Mouse (Mus musculus): ENCODE results near the gene Slc13a5.

The Slc13a5 gene

DNA sequence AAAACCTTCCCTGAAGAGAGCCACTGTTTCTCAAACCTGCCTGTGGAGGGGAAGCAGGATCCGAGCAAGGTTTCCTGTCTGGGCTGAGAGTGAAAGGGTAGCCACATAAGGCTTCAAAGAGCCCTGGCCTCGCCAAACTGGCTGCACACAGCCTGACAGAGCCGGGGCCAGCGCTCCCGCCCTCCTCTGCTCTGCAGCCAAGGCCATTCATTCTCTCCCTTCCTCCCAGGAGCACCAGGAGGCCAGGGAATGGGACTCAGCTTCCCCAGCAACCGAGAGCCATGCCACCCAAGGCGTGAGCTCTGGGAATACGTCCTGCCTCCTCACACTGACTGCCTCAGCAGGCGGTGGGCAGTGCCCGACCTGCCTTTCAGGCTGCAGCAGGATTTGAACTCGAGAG lies 1.5 kb downstream of the Slc13a5 start:
- DNase-seq (ENCODE audit: low read depth, low spot score), result no peak

DNA sequence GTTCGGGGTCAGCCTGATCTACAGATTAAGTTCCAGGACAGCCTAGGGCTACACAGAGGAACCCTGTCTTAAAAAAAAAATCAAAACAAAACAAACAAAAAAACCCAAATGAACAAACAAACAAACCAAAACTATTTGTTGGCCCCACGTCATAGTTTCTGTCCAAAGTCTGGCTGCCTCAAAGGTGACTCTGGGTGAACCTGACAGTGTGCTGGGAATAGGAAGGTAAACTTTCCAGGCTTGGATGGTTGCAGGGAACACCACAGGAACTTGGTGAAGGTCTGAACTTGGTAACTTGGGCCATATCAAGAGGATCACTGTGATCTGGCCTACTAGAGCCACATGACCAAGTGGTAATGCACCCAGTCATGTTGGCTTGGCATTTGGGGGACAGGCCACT lies 10.6 kb downstream of the Slc13a5 start:
- no peak for DNase-seq (ENCODE audit: low read depth, low spot score)

DNA sequence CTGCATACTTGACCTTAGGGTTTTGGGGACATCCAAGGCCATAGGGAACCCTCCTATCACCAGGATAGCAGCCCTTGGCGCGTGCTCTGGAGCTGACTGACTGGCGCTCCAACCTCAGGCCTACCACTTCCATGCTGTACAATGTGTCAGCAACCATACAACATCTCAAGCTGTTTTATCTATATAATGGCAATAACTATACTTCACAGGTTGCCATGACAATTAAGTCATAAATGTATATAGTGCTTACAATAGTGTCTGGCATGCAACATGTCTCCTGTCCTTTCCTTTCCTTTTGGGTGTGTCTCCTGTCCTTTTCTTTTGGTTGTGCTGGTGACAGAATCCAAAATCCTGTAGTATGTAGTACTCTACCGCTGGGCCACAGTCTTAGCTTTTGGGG lies 11.4 kb downstream of the Slc13a5 start:
- no peak for DNase-seq (ENCODE audit: low read depth, low spot score)

DNA sequence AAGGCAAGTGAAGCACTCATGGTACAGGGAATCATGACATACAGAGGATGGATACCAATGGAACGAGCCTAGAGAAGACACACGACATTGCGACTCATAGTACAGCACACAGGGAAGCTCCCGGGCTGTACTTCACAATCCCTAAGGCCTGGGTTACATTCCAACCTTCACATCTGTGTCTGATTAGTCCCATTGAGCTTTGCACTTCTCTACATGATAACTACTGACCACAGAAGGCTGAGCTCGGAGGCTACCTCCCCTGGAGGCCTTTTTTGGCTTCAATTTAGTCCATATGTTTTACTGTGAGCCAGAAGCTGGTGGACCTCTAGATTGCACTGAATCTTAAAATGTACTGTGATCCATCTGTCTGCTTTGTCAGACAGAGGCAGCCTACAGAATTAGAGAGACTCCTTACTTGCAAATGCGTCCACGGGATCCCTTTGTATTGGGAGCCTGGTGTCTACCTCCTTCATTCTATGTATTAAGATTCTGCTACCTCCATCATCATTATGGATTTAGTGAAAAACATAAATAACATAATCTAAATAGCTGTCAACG lies 21.7 kb downstream of the Slc13a5 start:
- no peak for DNase-seq (ENCODE audit: low read depth, low spot score)

DNA sequence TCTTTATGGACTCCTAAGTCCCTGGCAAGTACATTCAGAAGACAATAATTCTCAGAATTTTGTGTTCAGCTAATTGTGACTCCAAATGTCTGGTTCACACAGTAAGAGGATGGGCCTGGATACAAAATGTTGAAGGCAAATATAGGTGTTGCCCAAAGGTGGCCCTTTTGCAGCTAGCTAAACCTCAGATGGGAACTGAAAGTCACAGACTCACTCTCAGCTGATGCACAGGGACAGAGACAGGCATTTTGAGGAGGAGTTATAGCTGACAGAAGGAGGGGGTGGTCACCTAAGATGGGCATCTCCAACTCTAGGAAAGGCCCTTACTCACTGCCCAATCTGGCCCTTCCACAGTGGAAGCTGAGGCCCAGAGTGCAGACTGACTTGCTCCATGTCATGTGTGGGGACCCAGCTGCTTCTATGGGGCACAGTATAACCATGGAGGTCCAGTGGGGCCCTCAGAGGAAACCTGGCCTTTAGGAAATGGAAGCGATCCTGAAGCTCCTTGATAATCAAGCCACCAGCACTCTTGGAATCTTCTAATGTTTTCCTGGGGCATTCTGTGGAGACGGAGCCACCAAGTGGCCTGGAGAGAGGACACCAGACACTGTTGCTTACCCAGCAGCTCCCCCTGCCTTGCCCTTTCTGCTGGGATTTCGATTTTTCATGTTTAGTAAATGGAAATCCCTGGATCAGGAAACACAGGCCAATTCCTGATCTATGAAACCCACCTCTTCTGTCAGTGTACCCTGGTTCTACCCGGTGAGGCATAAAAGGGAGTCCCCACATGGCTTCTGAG lies 26.8 kb downstream of the Slc13a5 start:
- DNase-seq (ENCODE audit: low read depth, low spot score), result peak; percentile 20

DNA sequence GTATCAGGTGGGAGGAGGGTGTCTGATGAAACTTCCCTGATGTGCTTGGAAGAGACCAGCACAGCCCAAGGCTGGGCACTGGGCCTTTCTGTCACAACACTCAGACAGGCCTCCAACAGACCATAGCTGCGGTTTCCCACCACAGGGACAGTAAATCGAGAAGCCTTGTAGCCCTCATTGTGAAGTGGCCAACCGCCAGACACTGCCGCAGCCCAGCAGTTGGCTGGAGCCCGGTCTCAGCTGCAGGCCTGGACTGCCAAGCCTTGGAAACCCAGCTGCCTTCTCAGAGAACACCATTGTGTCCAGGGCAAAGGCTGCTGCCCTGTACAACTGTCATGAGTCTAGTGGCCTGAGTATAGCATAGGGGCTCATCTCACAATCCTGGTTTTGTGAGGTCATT lies 33.0 kb downstream of the Slc13a5 start:
- no peak for DNase-seq (ENCODE audit: low read depth, low spot score)

DNA sequence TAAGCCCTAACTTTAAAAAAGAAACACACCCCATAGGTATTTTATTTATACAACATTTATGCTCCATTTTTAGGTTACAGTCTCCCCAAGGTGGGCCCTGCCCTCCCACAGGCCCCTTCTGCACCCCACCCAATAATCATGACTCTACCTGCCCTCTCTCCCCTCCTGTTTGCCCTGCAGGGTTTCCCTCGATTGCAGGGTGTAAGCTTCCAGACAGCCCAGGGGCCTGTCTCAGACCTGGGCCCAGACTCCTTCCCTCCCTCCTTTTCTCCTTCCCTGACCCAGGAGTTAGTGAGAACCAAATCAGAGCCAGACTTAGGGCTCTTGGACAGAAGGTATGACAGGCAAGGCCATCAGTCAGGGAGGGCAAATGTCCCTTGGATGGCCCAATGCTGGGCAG lies 34.0 kb downstream of the Slc13a5 start:
- DNase-seq (ENCODE audit: low read depth, low spot score), result no peak

DNA sequence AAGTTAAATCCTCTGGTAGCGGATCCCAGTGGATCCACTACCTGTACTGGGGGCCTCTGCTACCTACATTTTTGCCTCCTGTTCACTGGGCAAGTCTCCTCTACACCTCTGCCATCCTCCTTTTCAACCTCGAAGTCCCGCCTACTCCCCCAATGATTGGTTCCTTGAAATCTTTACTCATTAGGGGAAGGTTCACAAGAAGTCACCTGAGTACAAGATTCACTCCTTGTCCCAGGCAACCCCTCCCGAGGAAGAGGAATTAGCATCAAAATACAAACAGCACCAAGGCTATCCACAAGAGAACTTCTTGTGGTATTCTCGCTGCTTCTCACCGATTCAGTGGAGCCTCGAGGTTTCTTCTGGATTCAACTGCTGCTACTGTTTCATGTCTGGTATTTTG lies 35.0 kb downstream of the Slc13a5 start:
- no peak for DNase-seq (ENCODE audit: low read depth, low spot score)

DNA sequence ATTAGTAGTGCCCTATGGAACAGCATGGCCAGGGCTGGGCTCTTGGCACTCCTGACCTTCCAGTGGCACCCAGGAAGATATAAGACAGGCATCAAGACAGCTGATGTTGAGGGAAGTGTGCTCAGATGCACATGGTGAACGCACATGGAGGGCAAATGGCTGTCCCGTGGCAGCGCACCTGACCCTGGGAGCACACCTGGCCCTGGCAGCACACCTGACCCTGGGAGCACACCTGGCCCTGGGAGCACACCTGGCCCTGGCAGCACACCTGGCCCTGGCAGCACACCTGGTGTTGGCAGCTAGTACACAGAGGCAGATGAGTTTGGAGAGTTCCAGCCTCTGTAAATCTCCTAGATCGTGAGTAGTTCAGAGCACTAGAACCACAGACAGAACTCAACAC lies 38.5 kb downstream of the Slc13a5 start:
- DNase-seq (ENCODE audit: low read depth, low spot score), result no peak

DNA sequence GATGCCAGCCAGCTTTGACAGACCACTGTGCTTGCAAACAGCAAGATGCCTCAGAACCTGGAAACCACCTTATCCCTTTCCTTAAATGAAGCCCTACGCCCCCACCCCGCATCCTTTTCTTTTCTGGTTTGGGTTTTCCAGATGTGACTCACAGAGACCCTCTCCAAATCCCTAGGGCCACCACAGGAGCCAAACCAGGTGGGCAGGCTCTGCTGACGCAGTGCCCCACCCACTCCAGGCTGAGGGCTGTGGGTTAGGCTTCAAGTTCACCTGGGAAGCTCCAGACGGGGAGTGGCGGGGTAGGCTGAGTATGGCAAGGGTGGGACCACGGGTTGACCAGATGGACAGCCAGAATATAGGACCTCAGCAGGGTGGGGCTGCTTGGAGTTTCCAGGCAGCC lies 40.1 kb downstream of the Slc13a5 start:
- DNase-seq (ENCODE audit: low read depth, low spot score), result no peak

DNA sequence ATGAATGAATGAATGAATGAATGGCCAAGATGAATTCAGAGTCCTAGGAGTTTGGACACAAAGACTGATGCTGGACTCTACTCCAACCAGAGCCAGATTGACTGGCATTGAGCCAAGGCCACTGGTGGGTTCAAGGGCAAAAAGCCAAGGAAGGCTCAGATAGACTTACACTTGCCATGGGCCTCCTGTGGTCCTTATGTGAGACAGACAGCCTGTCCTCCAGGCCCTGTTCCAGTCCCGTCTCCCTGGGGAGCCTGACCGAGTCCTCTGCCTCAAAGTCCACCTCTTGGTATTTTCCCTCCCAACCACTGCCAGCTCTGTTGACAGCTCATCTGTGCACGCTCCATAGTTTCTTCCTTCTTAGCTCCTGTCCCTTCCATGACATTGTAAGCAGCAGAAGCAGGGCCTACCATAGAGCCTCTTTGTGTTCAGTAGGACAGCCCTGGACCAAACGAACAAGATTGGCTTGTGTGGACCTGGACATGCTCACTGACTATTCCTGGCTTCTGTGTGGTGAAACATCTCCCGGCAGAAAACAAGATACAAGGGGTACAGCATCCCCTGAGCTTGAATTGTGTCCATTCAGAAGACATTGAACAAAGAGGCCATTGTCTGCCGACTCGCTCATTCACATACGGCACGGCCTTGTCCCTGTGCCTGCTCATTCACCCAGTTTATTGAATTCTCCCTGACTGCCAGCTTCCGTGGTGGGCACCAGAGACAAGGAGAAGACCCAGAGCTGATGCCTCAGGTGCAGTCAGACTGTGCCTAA lies 40.8 kb downstream of the Slc13a5 start:
- DNase-seq (ENCODE audit: low read depth, low spot score), result no peak

DNA sequence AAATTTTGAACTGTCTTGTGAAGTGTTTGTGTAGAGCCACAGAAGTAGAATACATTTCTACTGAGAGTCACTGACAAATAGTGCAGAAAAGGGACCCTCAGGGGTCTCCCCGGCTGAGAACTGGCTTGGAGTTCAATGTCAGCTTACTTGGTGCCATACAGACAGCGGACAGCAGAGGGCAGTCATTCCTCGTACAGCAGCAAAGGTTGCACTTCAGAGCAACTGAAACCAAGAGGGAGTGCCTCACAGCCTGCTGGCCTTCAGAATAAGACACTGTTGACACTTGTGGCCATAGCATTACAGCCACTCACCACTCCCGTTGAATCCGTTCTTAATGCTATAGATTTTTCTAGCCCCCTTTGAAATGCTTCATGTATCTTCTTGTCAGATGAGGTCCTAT lies 42.2 kb downstream of the Slc13a5 start:
- peak; percentile 72 for DNase-seq (ENCODE audit: low read depth, low spot score)

DNA sequence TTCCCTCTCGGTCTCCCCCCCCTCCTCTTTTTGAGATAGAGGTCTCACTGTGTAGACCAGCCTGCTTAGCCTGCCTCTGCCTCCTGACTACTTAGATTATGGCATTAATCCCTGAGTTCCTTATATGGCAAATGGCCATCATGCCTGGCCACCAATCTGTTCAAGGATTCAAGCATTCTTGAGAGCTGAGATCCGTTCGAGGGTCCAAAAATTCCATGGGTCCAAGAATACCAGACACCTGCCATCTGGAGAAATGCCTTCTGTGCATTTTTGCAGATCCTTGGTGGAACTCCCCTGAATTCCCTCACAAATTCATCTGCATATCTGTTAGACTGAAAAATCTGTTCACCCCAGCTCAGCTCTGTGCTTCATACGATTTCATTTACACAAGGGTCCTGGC lies 43.6 kb downstream of the Slc13a5 start:
- no peak for DNase-seq (ENCODE audit: low read depth, low spot score)

DNA sequence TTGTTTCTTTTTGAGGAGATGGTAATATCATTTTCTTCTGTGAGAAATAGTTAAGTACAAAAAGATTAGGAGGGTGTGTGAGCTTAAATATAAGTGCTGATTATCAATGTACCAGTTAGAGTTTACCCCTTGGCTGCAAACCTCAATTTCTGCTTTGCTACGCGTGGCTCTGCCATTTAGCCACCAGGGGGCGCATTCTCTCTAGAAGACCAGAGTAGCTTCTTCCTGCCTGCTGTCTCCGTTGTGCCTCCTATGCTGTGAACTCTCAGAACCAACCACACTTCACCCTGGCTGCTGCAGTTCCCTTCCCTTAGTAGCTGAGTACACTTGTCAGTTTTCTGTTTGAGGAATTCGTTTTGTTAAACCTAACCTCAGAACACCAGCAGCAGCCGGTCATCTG lies 45.7 kb downstream of the Slc13a5 start:
- DNase-seq (ENCODE audit: low read depth, low spot score), result peak; percentile 81

DNA sequence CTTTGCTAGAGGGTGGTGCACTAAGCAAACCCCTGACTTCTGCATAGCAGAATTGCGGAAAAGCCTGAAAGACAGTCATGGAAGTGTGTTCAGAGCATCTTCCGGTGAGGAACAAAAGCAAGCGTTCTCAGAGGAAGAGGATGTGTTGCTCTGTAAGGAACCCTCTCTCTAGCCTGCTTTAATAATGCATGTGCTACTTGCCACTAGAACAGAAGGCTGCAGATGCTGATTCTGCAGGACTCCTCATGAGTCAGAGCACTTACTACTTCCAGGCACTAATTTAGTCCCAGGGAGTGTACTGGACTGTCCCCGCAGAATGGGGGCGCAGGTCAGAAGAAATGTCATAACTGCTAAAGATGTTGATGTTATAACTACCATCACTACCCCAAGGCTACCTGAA lies 49.9 kb downstream of the Slc13a5 start:
- no peak for DNase-seq (ENCODE audit: low read depth, low spot score)

DNA sequence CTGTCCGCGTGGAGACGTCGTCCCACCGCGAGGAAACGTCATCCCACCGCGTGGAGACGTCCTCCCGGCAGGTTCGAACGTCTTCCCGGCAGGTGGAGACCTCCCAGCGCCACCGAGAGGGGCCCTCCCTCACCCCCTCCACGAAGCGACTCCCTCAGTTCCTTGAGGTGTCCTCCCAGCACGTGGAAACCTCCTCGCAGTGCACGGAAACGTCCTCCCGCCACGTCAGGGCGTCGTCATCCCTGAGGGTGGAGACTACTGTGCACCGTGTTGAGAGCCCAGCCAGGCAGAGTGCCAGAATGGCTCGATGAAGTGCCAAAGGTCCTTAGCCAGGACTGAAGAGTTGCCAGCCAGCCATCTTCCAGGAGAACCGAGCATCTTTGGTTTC lies 51.6 kb downstream of the Slc13a5 start, which contains the start of gene Med31:
Gene Med31, minus strand, starts transcription at position 183 of the 388 bp plus-strand sequence.
- DNase-seq (ENCODE audit: low read depth, low spot score), result peak; percentile 84

DNA sequence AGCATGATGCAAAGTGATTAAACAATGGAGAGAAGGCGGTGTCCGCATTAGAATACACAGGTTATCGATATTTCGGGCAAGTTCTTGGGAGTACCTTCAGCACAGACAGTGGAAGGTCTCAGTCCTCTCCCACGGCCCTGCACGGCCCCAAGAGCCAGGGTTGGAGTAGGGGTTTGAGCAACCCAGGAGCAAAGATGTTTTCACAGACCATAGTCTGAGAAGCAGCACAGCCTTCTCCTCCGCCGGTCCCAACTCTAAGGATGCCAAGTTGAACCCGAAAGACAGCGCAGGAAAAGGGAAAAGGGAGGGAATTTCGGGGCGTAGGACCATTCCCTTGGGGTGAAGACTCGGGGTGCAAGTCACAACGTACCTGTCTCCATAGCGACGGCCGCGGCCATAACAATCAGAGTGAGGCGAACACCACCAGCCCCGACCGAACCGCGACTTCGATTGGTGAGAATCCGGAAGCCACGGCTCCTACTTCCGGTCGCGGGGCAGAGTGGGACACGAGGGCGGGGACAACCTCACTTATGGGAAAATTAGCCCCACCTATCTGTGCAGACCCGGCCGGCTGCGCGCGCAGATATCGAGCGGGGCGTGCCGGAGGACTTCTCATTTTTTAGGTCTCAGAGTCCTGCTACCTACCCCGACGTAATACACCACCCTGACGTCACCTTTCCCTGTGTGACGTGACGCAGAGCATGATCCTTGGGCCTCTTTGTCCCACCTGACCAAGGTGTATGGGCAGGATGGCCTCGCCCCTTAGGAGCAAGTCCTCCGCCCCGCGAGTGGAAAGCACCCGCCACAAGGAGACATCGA lies 52.2 kb downstream of the Slc13a5 start:
- peak; percentile 99 for DNase-seq (ENCODE audit: low read depth, low spot score)

DNA sequence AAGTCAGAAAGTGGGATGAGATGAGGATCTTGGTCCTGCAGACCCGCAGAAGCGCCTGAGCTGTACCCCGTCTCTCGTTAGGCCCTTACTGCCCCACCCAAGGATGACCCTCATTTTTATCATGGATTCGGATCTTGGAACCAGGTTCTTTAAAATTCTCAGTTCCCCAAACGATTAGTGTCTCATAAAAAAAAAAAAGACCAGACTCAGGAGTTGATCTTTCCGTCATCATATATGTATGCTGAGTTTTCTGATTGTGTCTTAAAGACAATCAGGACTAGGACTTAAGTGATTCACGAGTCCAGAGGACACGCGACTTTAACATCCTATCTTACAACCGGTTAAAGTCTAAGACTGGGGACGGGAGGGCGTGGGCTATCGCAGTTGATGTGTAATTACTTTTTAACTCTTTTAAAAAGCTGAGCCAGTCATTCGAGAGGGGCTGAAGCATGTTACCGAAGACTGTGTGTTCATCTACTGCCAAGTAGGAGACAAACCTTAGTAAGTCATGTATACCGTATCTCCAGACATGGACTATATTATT lies 59.1 kb downstream of the Slc13a5 start:
- DNase-seq (ENCODE audit: low read depth, low spot score), result no peak

DNA sequence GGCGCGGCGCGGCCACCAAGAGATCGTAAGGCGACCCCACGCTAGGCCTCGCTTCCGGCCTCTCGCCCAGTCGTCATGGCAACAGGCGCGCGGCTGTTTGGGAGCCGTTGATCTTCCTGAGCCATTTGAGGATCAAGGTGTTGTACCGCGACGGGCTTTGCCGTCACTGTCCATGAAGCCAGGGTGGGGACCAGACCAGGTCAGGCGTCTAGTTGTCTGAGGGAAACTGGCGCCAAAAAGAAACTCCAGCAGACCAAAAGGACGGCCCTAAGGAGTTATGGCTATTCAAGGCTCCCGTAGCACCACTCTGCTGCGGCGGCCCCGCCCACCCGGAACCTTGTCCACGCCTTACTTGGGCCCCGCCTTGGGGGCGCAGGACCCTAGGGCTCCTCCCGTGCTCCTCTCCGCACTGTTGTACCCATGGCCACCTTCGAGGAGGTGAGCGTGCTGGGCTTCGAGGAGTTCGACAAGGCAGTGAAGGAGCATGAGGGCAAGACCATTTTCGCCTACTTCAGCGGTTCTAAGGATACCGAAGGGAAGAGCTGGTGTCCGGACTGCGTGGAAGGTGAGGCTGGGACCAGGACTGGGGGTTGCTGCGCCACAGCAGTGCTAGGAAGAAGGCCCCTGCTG lies 59.7 kb downstream of the Slc13a5 start, which contains the start of the genes 4933427D14Rik and Txndc17:
Gene 4933427D14Rik, minus strand, starts transcription at position 256 of the 630 bp plus-strand sequence.
Gene Txndc17, plus strand, starts transcription at position 344 of the 630 bp plus-strand sequence.
- peak; percentile 96 for DNase-seq (ENCODE audit: low read depth, low spot score)

DNA sequence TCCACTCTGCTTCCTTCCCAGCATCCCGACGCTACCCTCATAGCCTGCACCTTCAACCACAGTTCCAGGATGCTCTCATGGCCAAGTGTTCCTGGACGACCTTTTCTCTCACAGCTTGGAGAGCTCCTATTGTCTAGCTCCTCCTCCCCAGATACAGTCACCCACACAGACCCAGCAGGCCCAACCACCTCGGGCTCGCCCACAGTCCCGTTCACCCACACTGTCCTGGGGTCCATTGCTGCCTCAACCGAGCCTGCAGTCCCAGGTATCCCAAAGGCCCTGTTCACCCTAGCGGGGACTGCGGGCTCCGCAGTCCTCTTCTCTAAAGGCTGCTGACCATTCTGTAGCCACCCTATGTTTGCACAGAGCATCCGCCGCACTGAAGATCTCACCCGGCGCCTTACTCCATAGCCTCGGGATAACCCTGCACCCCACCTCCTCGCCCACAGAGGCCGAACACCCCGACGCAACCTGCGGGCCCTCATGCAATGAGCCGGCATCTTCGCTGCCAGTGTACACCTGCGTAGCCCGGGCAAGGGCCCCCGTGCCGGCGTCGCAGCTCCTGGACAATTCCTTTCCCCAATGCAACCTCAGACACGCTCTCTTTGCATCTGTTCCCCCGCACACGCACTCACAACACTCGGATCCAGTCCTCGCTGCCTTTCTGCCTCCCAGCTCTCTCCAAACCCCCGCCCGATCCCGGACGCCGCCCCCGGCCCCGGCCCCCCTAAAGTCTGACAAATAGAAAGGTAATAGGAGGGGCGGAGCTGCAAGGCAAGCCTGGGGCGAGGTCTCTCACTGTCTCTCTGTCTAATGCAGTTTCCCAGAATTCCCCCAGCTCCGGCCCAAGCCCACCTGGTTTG lies 60.5 kb downstream of the Slc13a5 start, which contains the start of gene Gm43951:
Gene Gm43951, minus strand, starts transcription at position 500 of the 863 bp plus-strand sequence.
- DNase-seq (ENCODE audit: low read depth, low spot score), result peak; percentile 49
